Mouse (Mus musculus) brain, embryonic 14.5 days (tissue): ENCODE measurements at regions not wholly inside any gene's neighbourhood (a gene's known extent, or its start where the extent isn't known, plus 50 kb on each side); places are given as distances from the start of the nearest gene placed in this dataset.

Experiments used
- CTCF ChIP-seq: fragments of 200-500 bp; IDR thresholded peaks from 2 replicates; pipeline ENCODE4 v1.5.1; 2012; ENCODE audit warnings: inconsistent platforms, mild to moderate bottlenecking, moderate library complexity, borderline replicate concordance; ENCODE audit not compliant: insufficient read depth, insufficient read length; ENCODE audit errors: extremely low read depth
- POLR2A ChIP-seq: fragments of 200-500 bp; IDR thresholded peaks from 2 replicates; pipeline ENCODE4 v1.6.1; 2012; ENCODE audit warnings: mild to moderate bottlenecking, inconsistent platforms, borderline replicate concordance; ENCODE audit not compliant: poor library complexity, insufficient read depth, insufficient read length, severe bottlenecking; ENCODE audit errors: extremely low read depth

- no peak for TF ChIP-seq POLR2A
- no peak for TF ChIP-seq CTCF
Observed at GRCm38 (mm10) chr11:114229196-114229595, 162.3 kb upstream of the Sdk2 start.
